Mouse (Mus musculus) embryonic facial prominence, embryonic 12.5 days (tissue): Measurements from ENCODE around the gene Snx6. TPM values are rescaled to one million over a fixed set of nuclear protein-coding genes. Genes with fewer than 3 reads are reported as not detected.
A peak's percentile ranks its signal among the peaks of the same experiment; 100 is the strongest.
"Not testable (repeated sequence)": the region's sequence is repeated elsewhere in the genome, so short reads cannot be mapped to it uniquely, and the experiment has no call there.

Experiments used
- ATAC-seq: fragments of 200-750 bp; cut with Nextera tagmentation; 2 replicates; pipeline ENCODE4 v1.8.0; 2017; ENCODE audit not compliant: insufficient number of reproducible peaks, insufficient read depth, low FRiP score, low TSS enrichment
- H3K27ac ChIP-seq: fragments of 300-500 bp; sonication (generic); 2 replicates; pipeline ENCODE4 v1.5.1; 2016; ENCODE audit warnings: mild to moderate bottlenecking
- H3K27me3 ChIP-seq: fragments of 300-500 bp; sonication (generic); 2 replicates; pipeline ENCODE4 v1.6.1; 2016; ENCODE audit warnings: mild to moderate bottlenecking, moderate library complexity
- H3K36me3 ChIP-seq: fragments of 300-500 bp; sonication (generic); 2 replicates; pipeline ENCODE4 v1.6.1; 2016; ENCODE audit warnings: mild to moderate bottlenecking
- H3K4me1 ChIP-seq: fragments of 300-500 bp; sonication (generic); 2 replicates; pipeline ENCODE4 v1.6.1; 2016
- H3K4me2 ChIP-seq: fragments of 300-500 bp; sonication (generic); replicated peaks from 2 replicates; pipeline ENCODE4 v1.6.1; 2016; ENCODE audit warnings: mild to moderate bottlenecking, moderate library complexity
- H3K4me3 ChIP-seq: fragments of 300-500 bp; sonication (generic); 2 replicates; pipeline ENCODE4 v1.5.1; 2016; ENCODE audit warnings: mild to moderate bottlenecking
- H3K9ac ChIP-seq: fragments of 300-500 bp; sonication (generic); 2 replicates; pipeline ENCODE4 v1.6.1; 2016; ENCODE audit warnings: mild to moderate bottlenecking, moderate library complexity
- H3K9me3 ChIP-seq: fragments of 300-500 bp; sonication (generic); 2 replicates; pipeline ENCODE4 v1.6.1; 2016; ENCODE audit warnings: mild to moderate bottlenecking, moderate library complexity
- WGBS: fragments of 180-500 bp; shearing (Covaris S2); methylation state at CpG from one replicate; pipeline ENCODE4 v1.1.7; 2016; 5-methylcytosine and 5-hydroxymethylcytosine counted together
- polyA plus RNA-seq: library from polyadenylated mRNA; unstranded; fragments of >200 nt; fragmentation: Nextera tagmentation; extraction: Ambion mirVana; gene quantifications from 2 replicates; pipeline ENCODE4 v1.2.1, GENCODE M21; 2016

Snx6 gene
- polyA plus RNA-seq: 211 and 229 TPM in 2 replicates

GRCm38 (mm10) chr12:54795153-54795998 is at the start of gene Snx6:
Gene Snx6, minus strand, starts transcription at chr12:54795703.
- H3K4me2 ChIP-seq: peak within 1 kb of the TSS; percentile 60
- H3K4me1 ChIP-seq: peaks cover 27% of the 10 kb centered on the region
- peak within 1 kb of the TSS; percentile 95 for H3K9ac ChIP-seq
- peak within 1 kb of the TSS; percentile 97 for H3K4me3 ChIP-seq
- no peaks in the 10 kb centered on the region for H3K9me3 ChIP-seq
- under 1% methylated on average over 68 of the region's 76 CpGs for WGBS
- H3K36me3 ChIP-seq: no peaks in the 10 kb centered on the region; the same call in 1 of the 2 replicates
- peak within 1 kb of the TSS; percentile 84 for H3K27ac ChIP-seq
- no peaks in the 10 kb centered on the region for H3K27me3 ChIP-seq
- ATAC-seq: peak; percentile 89

- H3K9ac ChIP-seq: no peak overlapping the region
- no peak overlapping the region for H3K4me2 ChIP-seq
- H3K27ac ChIP-seq: no peak overlapping the region
- no peaks in the 10 kb centered on the region for H3K9me3 ChIP-seq
- no peaks in the 10 kb centered on the region for H3K27me3 ChIP-seq
- H3K4me1 ChIP-seq: no peaks in the 10 kb centered on the region
- ATAC-seq: no peak
- H3K4me3 ChIP-seq: no peak overlapping the region
- H3K36me3 ChIP-seq: no peaks in the 10 kb centered on the region
Measured at GRCm38 (mm10) chr12:54844415-54844814, 48.9 kb upstream of the Snx6 start.

GRCm38 (mm10) chr12:54841576-54841975 is 46.1 kb upstream of the Snx6 start:
- no peaks in the 10 kb centered on the region for H3K27me3 ChIP-seq
- no peaks in the 10 kb centered on the region for H3K4me1 ChIP-seq
- H3K9ac ChIP-seq: no peak overlapping the region
- H3K4me3 ChIP-seq: no peak overlapping the region
- no peak for ATAC-seq
- no peak overlapping the region for H3K27ac ChIP-seq
- no peaks in the 10 kb centered on the region for H3K36me3 ChIP-seq
- 84% methylated on average over 1 of the region's 1 CpGs for WGBS
- no peaks in the 10 kb centered on the region for H3K9me3 ChIP-seq
- no peak overlapping the region for H3K4me2 ChIP-seq

GRCm38 (mm10) chr12:54839815-54840214 is 44.3 kb upstream of the Snx6 start:
- H3K9me3 ChIP-seq: no peaks in the 10 kb centered on the region
- no peak overlapping the region for H3K27ac ChIP-seq
- no peak overlapping the region for H3K4me2 ChIP-seq
- no peak overlapping the region for H3K4me3 ChIP-seq
- H3K36me3 ChIP-seq: no peaks in the 10 kb centered on the region
- 74% methylated on average over 2 of the region's 2 CpGs for WGBS
- no peak overlapping the region for H3K9ac ChIP-seq
- no peaks in the 10 kb centered on the region for H3K27me3 ChIP-seq
- H3K4me1 ChIP-seq: no peaks in the 10 kb centered on the region
- no peak for ATAC-seq

- no peak for ATAC-seq
- Histone ChIP-seq H3K9me3 (no peaks in the 10 kb centered on the region), H3K27me3 (no peaks in the 10 kb centered on the region), H3K4me2 (no peak overlapping the region), H3K9ac (no peak overlapping the region), H3K36me3 (no peaks in the 10 kb centered on the region), H3K4me1 (no peaks in the 10 kb centered on the region), H3K27ac (no peak overlapping the region), H3K4me3 (no peak overlapping the region)
Measured at GRCm38 (mm10) chr12:54838931-54839330, 43.4 kb upstream of the Snx6 start.

- ATAC-seq: no peak
- 79% methylated on average over 18 of the region's 18 CpGs for WGBS
- H3K4me3 ChIP-seq: no peak overlapping the region
- no peaks in the 10 kb centered on the region for H3K4me1 ChIP-seq
- H3K27me3 ChIP-seq: no peaks in the 10 kb centered on the region
- H3K9me3 ChIP-seq: no peaks in the 10 kb centered on the region
- H3K4me2 ChIP-seq: no peak overlapping the region
- no peak overlapping the region for H3K9ac ChIP-seq
- no peak overlapping the region for H3K27ac ChIP-seq
- H3K36me3 ChIP-seq: no peaks in the 10 kb centered on the region
Measured at GRCm38 (mm10) chr12:54835608-54836570, 40.4 kb upstream of the Snx6 start.

- no peaks in the 10 kb centered on the region for H3K9me3 ChIP-seq
- H3K4me1 ChIP-seq: no peaks in the 10 kb centered on the region
- peak; percentile 86 for ATAC-seq
- H3K4me2 ChIP-seq: peak overlapping the region; percentile 31
- 6% methylated on average over 11 of the region's 11 CpGs for WGBS
- H3K27ac ChIP-seq: peak overlapping the region; percentile 55
- no peaks in the 10 kb centered on the region for H3K27me3 ChIP-seq
- H3K4me3 ChIP-seq: peak overlapping the region; percentile 28
- no peak overlapping the region for H3K9ac ChIP-seq
- H3K36me3 ChIP-seq: no peaks in the 10 kb centered on the region
Measured at GRCm38 (mm10) chr12:54834925-54835447, 39.5 kb upstream of the Snx6 start.

GRCm38 (mm10) chr12:54833856-54834399 is 38.4 kb upstream of the Snx6 start:
- Histone ChIP-seq H3K27me3 (no peaks in the 10 kb centered on the region), H3K9me3 (no peaks in the 10 kb centered on the region), H3K36me3 (no peaks in the 10 kb centered on the region), H3K4me3 (no peak overlapping the region), H3K4me2 (no peak overlapping the region), H3K9ac (no peak overlapping the region), H3K27ac (no peak overlapping the region), H3K4me1 (no peaks in the 10 kb centered on the region)
- ATAC-seq: no peak
- 69% methylated on average over 9 of the region's 9 CpGs for WGBS

- H3K27me3 ChIP-seq, ATAC-seq, H3K4me1 ChIP-seq, H3K36me3 ChIP-seq, H3K4me3 ChIP-seq, H3K4me2 ChIP-seq, H3K9me3 ChIP-seq, H3K27ac ChIP-seq: not testable (repeated sequence)
- H3K9ac ChIP-seq: peak overlapping the region; percentile 38; the same call in 1 of the 2 replicates
- WGBS: 79% methylated on average over 1 of the region's 1 CpGs
Measured at GRCm38 (mm10) chr12:54831927-54832326, 36.4 kb upstream of the Snx6 start.

- Histone ChIP-seq H3K4me3 (no peak overlapping the region), H3K36me3 (no peaks in the 10 kb centered on the region), H3K9ac (no peak overlapping the region), H3K4me1 (no peaks in the 10 kb centered on the region), H3K9me3 (no peaks in the 10 kb centered on the region), H3K27ac (no peak overlapping the region), H3K4me2 (no peak overlapping the region), H3K27me3 (no peaks in the 10 kb centered on the region)
- WGBS: 13% methylated on average over 6 of the region's 6 CpGs
- no peak for ATAC-seq
Measured at GRCm38 (mm10) chr12:54830574-54830973, 35.1 kb upstream of the Snx6 start.

GRCm38 (mm10) chr12:54829876-54830275 is 34.4 kb upstream of the Snx6 start:
- no peaks in the 10 kb centered on the region for H3K36me3 ChIP-seq
- no peak for ATAC-seq
- WGBS: 52% methylated on average over 5 of the region's 5 CpGs

More at GRCm38 (mm10) chr12:54829876-54830275, 34.4 kb upstream of the Snx6 start:
- Histone ChIP-seq H3K4me1 (no peaks in the 10 kb centered on the region), H3K9ac (no peak overlapping the region), H3K9me3 (no peaks in the 10 kb centered on the region), H3K4me3 (no peak overlapping the region), H3K4me2 (no peak overlapping the region), H3K27me3 (no peaks in the 10 kb centered on the region), H3K27ac (no peak overlapping the region)
